Mouse (Mus musculus): Measurements from ENCODE around the gene Olfr1467.

- TF ChIP-seq CTCF (IDR thresholded peaks at IDR 0.05; ENCODE audit: extremely low read depth, insufficient read depth, insufficient read length, insufficient replicate concordance) (no peak), POLR2A (IDR thresholded peaks at IDR 0.05; ENCODE audit: low read depth, low read length) (no peak)
These were observed 46.6 kb upstream of the Olfr1467 start, which contains the start of gene Olfr1465 for GRCm38 (mm10) chr19:13315441-13315840.
